Mouse (Mus musculus) left cerebral cortex, adult 9 months (tissue): Measurements from ENCODE around the gene Ablim2.

Experiments used
- DNase-seq, 2 experiments: peaks; one replicate each; pipeline ENCODE4 v3.0.0; 2022; ENCODE audit warnings: low spot score in 2 of 2

Gene Ablim2

GRCm38 (mm10) chr5:35882391-35882790 lies 124.7 kb downstream of the Ablim2 start:
- DNase-seq = no peak

- DNase-seq = peak in 1 of 2 experiments; percentile 60
Observed at GRCm38 (mm10) chr5:35884262-35884661, 126.6 kb downstream of the Ablim2 start.

GRCm38 (mm10) chr5:35884689-35885088 lies 127.0 kb downstream of the Ablim2 start:
- no peak for DNase-seq

GRCm38 (mm10) chr5:35888959-35889358 lies 131.3 kb downstream of the Ablim2 start:
- no peak for DNase-seq

GRCm38 (mm10) chr5:35889641-35890040 lies 132.0 kb downstream of the Ablim2 start:
- DNase-seq = no peak

GRCm38 (mm10) chr5:35890985-35891730 lies 133.5 kb downstream of the Ablim2 start:
- DNase-seq = no peak

GRCm38 (mm10) chr5:35892363-35892762 lies 134.7 kb downstream of the Ablim2 start:
- DNase-seq = no peak

- DNase-seq = peak; percentile 96 to 99
Observed at GRCm38 (mm10) chr5:35893093-35893804, 135.6 kb downstream of the Ablim2 start, which contains the start of gene Afap1. TSS of gene Afap1 (plus strand) at chr5:35893319.

- DNase-seq = peak in 1 of 2 experiments; percentile 44
Observed at GRCm38 (mm10) chr5:35893805-35894260, 136.2 kb downstream of the Ablim2 start.

GRCm38 (mm10) chr5:35894295-35895047 lies 136.8 kb downstream of the Ablim2 start:
- no peak for DNase-seq

GRCm38 (mm10) chr5:35895926-35896325 lies 138.2 kb downstream of the Ablim2 start:
- no peak for DNase-seq

GRCm38 (mm10) chr5:35896556-35896955 lies 138.9 kb downstream of the Ablim2 start:
- DNase-seq = no peak

- no peak for DNase-seq
Observed at GRCm38 (mm10) chr5:35897147-35897546, 139.5 kb downstream of the Ablim2 start.

GRCm38 (mm10) chr5:35898114-35898513 lies 140.4 kb downstream of the Ablim2 start:
- DNase-seq = no peak

GRCm38 (mm10) chr5:35898994-35899393 lies 141.3 kb downstream of the Ablim2 start:
- no peak for DNase-seq

- DNase-seq = no peak
Observed at GRCm38 (mm10) chr5:35900401-35901225, 142.9 kb downstream of the Ablim2 start.

GRCm38 (mm10) chr5:35901226-35901809 lies 143.6 kb downstream of the Ablim2 start:
- no peak for DNase-seq

GRCm38 (mm10) chr5:35903456-35903855 lies 145.8 kb downstream of the Ablim2 start:
- DNase-seq = no peak

- no peak for DNase-seq
Observed at GRCm38 (mm10) chr5:35905283-35905682, 147.6 kb downstream of the Ablim2 start.

GRCm38 (mm10) chr5:35907090-35907489 lies 149.4 kb downstream of the Ablim2 start:
- no peak for DNase-seq
